Mouse (Mus musculus) midbrain, postnatal 0 days (tissue): ENCODE data around the gene Tbcd. TPM values are rescaled to one million over a fixed set of nuclear protein-coding genes. Genes with fewer than 3 reads are reported as not detected.

ENCODE experiments used
- ATAC-seq: fragments of 200-750 bp; cut with Nextera tagmentation; 2 replicates; pipeline ENCODE4 v1.8.0; 2017; ENCODE audit warnings: moderate number of reproducible peaks, mild to moderate bottlenecking, moderate TSS enrichment, moderate library complexity; ENCODE audit not compliant: low FRiP score
- DNase-seq: peaks from one replicate; pipeline ENCODE4 v3.0.0-alpha.2; 2015; ENCODE audit warnings: low spot score
- H3K27ac ChIP-seq: fragments of 300-500 bp; sonication (generic); 2 replicates; pipeline ENCODE4 v1.5.1; 2014; ENCODE audit warnings: low read depth, mild to moderate bottlenecking, low read length, mixed read lengths
- H3K27me3 ChIP-seq: fragments of 300-500 bp; sonication (generic); 2 replicates; pipeline ENCODE4 v1.6.1; 2014; ENCODE audit warnings: low read length, control low read depth, mixed read lengths; ENCODE audit not compliant: insufficient read depth
- H3K36me3 ChIP-seq: fragments of 300-500 bp; sonication (generic); 2 replicates; pipeline ENCODE4 v1.6.1; 2014; ENCODE audit warnings: low read length, control low read depth, mixed read lengths; ENCODE audit not compliant: insufficient read depth
- H3K4me1 ChIP-seq: fragments of 300-500 bp; sonication (generic); 2 replicates; pipeline ENCODE4 v1.6.1; 2014; ENCODE audit warnings: mild to moderate bottlenecking, control low read depth, antibody characterized with exemption, low read length, mixed read lengths; ENCODE audit not compliant: insufficient read depth
- H3K4me2 ChIP-seq: fragments of 300-500 bp; sonication (generic); 2 replicates; pipeline ENCODE4 v1.6.1; 2014; ENCODE audit warnings: low read depth, mild to moderate bottlenecking, low read length, mixed read lengths; ENCODE audit not compliant: poor library complexity, severe bottlenecking
- H3K4me3 ChIP-seq: fragments of 300-500 bp; sonication (generic); 2 replicates; pipeline ENCODE4 v1.5.1; 2014; ENCODE audit warnings: low read depth, mild to moderate bottlenecking, low read length, moderate library complexity
- H3K9ac ChIP-seq: fragments of 300-500 bp; sonication (generic); replicated peaks from 2 replicates; pipeline ENCODE4 v1.6.1; 2014; ENCODE audit warnings: mild to moderate bottlenecking, low read length, moderate library complexity, mixed read lengths; ENCODE audit not compliant: poor library complexity, severe bottlenecking
- H3K9me3 ChIP-seq: fragments of 300-500 bp; sonication (generic); 2 replicates; pipeline ENCODE4 v1.6.1; 2016; ENCODE audit warnings: low read length, control low read depth
- CTCF ChIP-seq: IDR thresholded peaks from 2 replicates; pipeline ENCODE4 v1.5.1; 2016; ENCODE audit warnings: antibody characterized with exemption, mild to moderate bottlenecking
- WGBS: fragments of 180-500 bp; shearing (Covaris S2); extraction: QIAGEN DNeasy Blood & Tissue Kit; methylation state at CpG from one replicate; pipeline ENCODE4 v1.1.7; 2014; 5-methylcytosine and 5-hydroxymethylcytosine counted together
- polyA plus RNA-seq: library from polyadenylated mRNA; unstranded; fragments of >200 nt; fragmentation: Nextera tagmentation; extraction: Ambion mirVana; gene quantifications from 2 replicates; pipeline ENCODE4 v1.2.1, GENCODE M21; 2015
- total RNA-seq: library from RNA; depleted of rRNA; stranded (reverse); fragments of >200 nt; gene quantifications from 2 replicates; pipeline ENCODE4 v1.2.3, GENCODE M21; 2014

Tbcd gene
- total and polyA plus RNA-seq, 2 experiments from 2014 or later = 56.5 to 87.9 TPM

GRCm38 (mm10) chr11:121418932-121419331 is 32.8 kb upstream of the Tbcd start:
- DNase-seq (no peak), ATAC-seq (no peak)
- H3K4me3 ChIP-seq = no peak overlapping the region
- H3K4me1 ChIP-seq = no peaks in the 10 kb centered on the region
- no peaks in the 10 kb centered on the region for H3K36me3 ChIP-seq
- H3K4me2 ChIP-seq = no peak overlapping the region
- H3K9me3 ChIP-seq = no peaks in the 10 kb centered on the region
- H3K27me3 ChIP-seq = no peaks in the 10 kb centered on the region
- H3K27ac ChIP-seq = no peak overlapping the region
- WGBS = 46% methylated on average over 2 of the region's 2 CpGs
- no peak overlapping the region for H3K9ac ChIP-seq
- TF ChIP-seq CTCF = no peak

GRCm38 (mm10) chr11:121420379-121420778 is 31.4 kb upstream of the Tbcd start:
- peak overlapping the region; percentile 87 for H3K4me2 ChIP-seq
- no peaks in the 10 kb centered on the region for H3K36me3 ChIP-seq
- no peaks in the 10 kb centered on the region for H3K4me1 ChIP-seq
- peak overlapping the region; percentile 49 for H3K4me3 ChIP-seq
- H3K9ac ChIP-seq = peak overlapping the region; percentile 57; the same call in 1 of the 2 replicates
- no peak for ATAC-seq
- no peaks in the 10 kb centered on the region for H3K27me3 ChIP-seq
- H3K9me3 ChIP-seq = no peaks in the 10 kb centered on the region
- WGBS = 55% methylated on average over 5 of the region's 5 CpGs
- no peak for DNase-seq
- H3K27ac ChIP-seq = no peak overlapping the region
- no peak for TF ChIP-seq CTCF

DNA sequence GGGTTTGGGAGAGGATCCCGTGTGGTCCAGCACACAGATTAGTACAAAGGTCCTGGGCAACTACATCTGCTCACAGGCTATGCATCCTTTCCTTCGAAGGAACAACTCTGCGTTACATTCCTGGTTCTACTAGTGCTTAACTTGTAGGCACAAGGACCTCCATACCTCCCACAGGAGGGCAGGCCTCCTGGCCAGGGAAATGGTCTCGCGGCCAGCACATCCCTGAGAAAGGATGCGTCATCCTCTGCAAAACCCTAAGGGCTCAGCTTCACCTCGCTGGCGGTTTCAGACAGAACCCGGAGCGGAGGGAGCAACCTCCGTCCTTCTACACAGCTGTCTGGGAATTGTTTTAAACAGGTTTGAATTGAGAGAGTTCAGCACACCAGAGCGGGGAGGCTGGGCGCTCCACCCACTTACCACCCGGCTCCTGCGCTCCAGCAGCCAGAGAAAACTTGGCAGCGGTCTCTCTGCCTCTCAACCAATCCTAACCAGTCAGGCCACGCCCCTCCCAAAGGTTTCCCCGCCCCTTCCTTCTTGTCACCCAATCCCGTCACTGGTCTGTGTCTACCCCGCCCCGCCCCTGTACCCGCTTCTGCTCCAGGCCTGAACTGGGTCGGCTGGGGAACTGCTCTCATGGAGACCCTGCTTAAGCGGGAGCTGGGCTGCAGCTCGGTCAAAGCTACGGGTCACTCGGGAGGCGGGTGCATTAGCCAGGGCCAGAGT is 30.8 kb upstream of the Tbcd start, which contains the start of gene Fn3krp:
Gene Fn3krp (plus strand): TSS at position 572 of the 723 bp plus-strand sequence.
- whole genome bisulfite sequencing = 1% methylated on average over 27 of the region's 28 CpGs
- Histone ChIP-seq H3K4me2 (peak within 1 kb of the TSS; percentile 87), H3K9me3 (no peaks in the 10 kb centered on the region), H3K4me3 (peak within 1 kb of the TSS; percentile 49), H3K36me3 (no peaks in the 10 kb centered on the region), H3K27me3 (no peaks in the 10 kb centered on the region), H3K27ac (peak within 1 kb of the TSS; percentile 55; the same call in 1 of the 2 replicates), H3K9ac (peak within 1 kb of the TSS; percentile 57), H3K4me1 (no peaks in the 10 kb centered on the region)
- peak; percentile 99 for ATAC-seq
- peak; percentile 99 for DNase-seq
- TF ChIP-seq CTCF = peak; percentile 46

GRCm38 (mm10) chr11:121421553-121422173 is 30.1 kb upstream of the Tbcd start:
- no peaks in the 10 kb centered on the region for H3K4me1 ChIP-seq
- no peaks in the 10 kb centered on the region for H3K27me3 ChIP-seq
- no peaks in the 10 kb centered on the region for H3K9me3 ChIP-seq
- no peak for TF ChIP-seq CTCF
- no peak for DNase-seq
- WGBS = under 1% methylated on average over 28 of the region's 28 CpGs
- H3K36me3 ChIP-seq = no peaks in the 10 kb centered on the region
- peak overlapping the region; percentile 57 for H3K9ac ChIP-seq
- peak; percentile 70 for ATAC-seq
- H3K4me2 ChIP-seq = peak overlapping the region; percentile 87
- peak overlapping the region; percentile 49 for H3K4me3 ChIP-seq
- no peak overlapping the region for H3K27ac ChIP-seq

GRCm38 (mm10) chr11:121433397-121433796 is 18.4 kb upstream of the Tbcd start:
- DNase-seq (no peak), ATAC-seq (no peak)
- 88% methylated on average over 4 of the region's 4 CpGs for WGBS
- H3K4me1 ChIP-seq = peaks cover 12% of the 10 kb centered on the region
- TF ChIP-seq CTCF = no peak
- no peaks in the 10 kb centered on the region for H3K27me3 ChIP-seq
- no peaks in the 10 kb centered on the region for H3K9me3 ChIP-seq
- no peak overlapping the region for H3K27ac ChIP-seq
- no peak overlapping the region for H3K9ac ChIP-seq
- no peak overlapping the region for H3K4me2 ChIP-seq
- H3K36me3 ChIP-seq = peaks cover 13% of the 10 kb centered on the region
- no peak overlapping the region for H3K4me3 ChIP-seq
